Mouse (Mus musculus): ENCODE data around the gene Ccdc121. TPM values are rescaled to one million over a fixed set of nuclear protein-coding genes. Genes with fewer than 3 reads are reported as not detected.

The Ccdc121 gene
- polyA plus RNA-seq, 1 experiment from 2014 or later, result 0.34 TPM

- no peak overlapping the region for H3K9ac ChIP-seq
- H3K36me3 ChIP-seq, result no peaks in the 10 kb centered on the region
- H3K4me2 ChIP-seq, result no peak overlapping the region
- no peaks in the 10 kb centered on the region for H3K9me3 ChIP-seq (replicated peaks)
- no peak overlapping the region for H3K27ac ChIP-seq
- WGBS, result 93% methylated on average over 2 of the region's 2 CpGs
- ATAC-seq (replicated peaks; ENCODE audit: insufficient number of reproducible peaks, insufficient read depth, low FRiP score, low read depth), result no peak
- no peaks in the 10 kb centered on the region for H3K27me3 ChIP-seq
- no peaks in the 10 kb centered on the region for H3K4me1 ChIP-seq (replicated peaks)
- H3K4me3 ChIP-seq, result no peak overlapping the region
These were observed 7.8 kb downstream of the Ccdc121 start for GRCm38 (mm10) chr1:181503471-181503870.

- Histone ChIP-seq H3K36me3 (no peaks in the 10 kb centered on the region), H3K4me1 (replicated peaks) (no peaks in the 10 kb centered on the region), H3K9ac (no peak overlapping the region), H3K4me2 (no peak overlapping the region), H3K27ac (no peak overlapping the region), H3K27me3 (no peaks in the 10 kb centered on the region), H3K9me3 (replicated peaks) (no peaks in the 10 kb centered on the region), H3K4me3 (no peak overlapping the region)
- 72% methylated on average over 5 of the region's 5 CpGs for WGBS
- ATAC-seq (replicated peaks; ENCODE audit: insufficient number of reproducible peaks, insufficient read depth, low FRiP score, low read depth), result no peak
These were observed 26.6 kb downstream of the Ccdc121 start for GRCm38 (mm10) chr1:181484696-181485095.

GRCm38 (mm10) chr1:181476557-181476956, 34.7 kb downstream of the Ccdc121 start:
- H3K4me2 ChIP-seq, result no peak overlapping the region
- no peaks in the 10 kb centered on the region for H3K4me1 ChIP-seq (replicated peaks)
- H3K4me3 ChIP-seq, result no peak overlapping the region
- H3K9ac ChIP-seq, result no peak overlapping the region
- no peaks in the 10 kb centered on the region; the same call in 1 of the 2 replicates for H3K9me3 ChIP-seq (replicated peaks)
- H3K36me3 ChIP-seq, result no peaks in the 10 kb centered on the region
- ATAC-seq (replicated peaks; ENCODE audit: insufficient number of reproducible peaks, insufficient read depth, low FRiP score, low read depth), result no peak
- no peak overlapping the region for H3K27ac ChIP-seq
- H3K27me3 ChIP-seq, result no peaks in the 10 kb centered on the region
- 67% methylated on average over 6 of the region's 6 CpGs for WGBS

- no peak overlapping the region for H3K27ac ChIP-seq
- 57% methylated on average over 8 of the region's 8 CpGs for WGBS
- no peaks in the 10 kb centered on the region for H3K27me3 ChIP-seq
- H3K9me3 ChIP-seq (replicated peaks), result no peaks in the 10 kb centered on the region; the same call in 1 of the 2 replicates
- H3K4me2 ChIP-seq, result no peak overlapping the region
- H3K9ac ChIP-seq, result no peak overlapping the region
- H3K4me3 ChIP-seq, result no peak overlapping the region
- ATAC-seq (replicated peaks; ENCODE audit: insufficient number of reproducible peaks, insufficient read depth, low FRiP score, low read depth), result no peak
- H3K4me1 ChIP-seq (replicated peaks), result no peaks in the 10 kb centered on the region
- H3K36me3 ChIP-seq, result no peaks in the 10 kb centered on the region
These were observed 35.1 kb downstream of the Ccdc121 start for GRCm38 (mm10) chr1:181476141-181476540.

- Histone ChIP-seq H3K9me3 (replicated peaks) (no peaks in the 10 kb centered on the region; the same call in 1 of the 2 replicates), H3K36me3 (no peaks in the 10 kb centered on the region), H3K9ac (no peak overlapping the region), H3K4me3 (no peak overlapping the region), H3K4me1 (replicated peaks) (peaks cover 17% of the 10 kb centered on the region), H3K4me2 (no peak overlapping the region), H3K27me3 (no peaks in the 10 kb centered on the region), H3K27ac (no peak overlapping the region)
- no peak for ATAC-seq (replicated peaks; ENCODE audit: insufficient number of reproducible peaks, insufficient read depth, low FRiP score, low read depth)
- 73% methylated on average over 8 of the region's 8 CpGs for whole genome bisulfite sequencing
These were observed 41.8 kb downstream of the Ccdc121 start for GRCm38 (mm10) chr1:181469415-181469814.

- H3K9ac ChIP-seq, result no peak overlapping the region
- peak overlapping the region; percentile 27; the same call in 1 of the 2 replicates for H3K4me3 ChIP-seq
- no peaks in the 10 kb centered on the region for H3K36me3 ChIP-seq
- H3K4me2 ChIP-seq, result peak overlapping the region; percentile 54
- H3K27me3 ChIP-seq, result no peaks in the 10 kb centered on the region
- 86% methylated on average over 6 of the region's 6 CpGs for WGBS
- peaks cover 18% of the 10 kb centered on the region for H3K4me1 ChIP-seq (replicated peaks)
- peak overlapping the region; percentile 73; the same call in 1 of the 2 replicates for H3K27ac ChIP-seq
- H3K9me3 ChIP-seq (replicated peaks), result no peaks in the 10 kb centered on the region; the same call in 1 of the 2 replicates
- ATAC-seq (replicated peaks; ENCODE audit: insufficient number of reproducible peaks, insufficient read depth, low FRiP score, low read depth), result no peak
These were observed 44.0 kb downstream of the Ccdc121 start for GRCm38 (mm10) chr1:181467321-181467670.

GRCm38 (mm10) chr1:181466601-181467320, 44.5 kb downstream of the Ccdc121 start:
- Histone ChIP-seq H3K27ac (peak overlapping the region; percentile 73), H3K36me3 (no peaks in the 10 kb centered on the region), H3K4me1 (replicated peaks) (peaks cover 19% of the 10 kb centered on the region), H3K9ac (no peak overlapping the region), H3K4me2 (peak overlapping the region; percentile 54), H3K27me3 (no peaks in the 10 kb centered on the region), H3K9me3 (replicated peaks) (no peaks in the 10 kb centered on the region; the same call in 1 of the 2 replicates), H3K4me3 (peak overlapping the region; percentile 27)
- ATAC-seq (replicated peaks; ENCODE audit: insufficient number of reproducible peaks, insufficient read depth, low FRiP score, low read depth), result peak; percentile 69
- WGBS, result 28% methylated on average over 17 of the region's 17 CpGs

- Histone ChIP-seq H3K4me3 (no peak overlapping the region), H3K9ac (no peak overlapping the region), H3K9me3 (replicated peaks) (no peaks in the 10 kb centered on the region), H3K27ac (peak overlapping the region; percentile 73), H3K36me3 (no peaks in the 10 kb centered on the region), H3K4me2 (no peak overlapping the region), H3K27me3 (no peaks in the 10 kb centered on the region), H3K4me1 (replicated peaks) (peaks cover 19% of the 10 kb centered on the region)
- ATAC-seq (replicated peaks; ENCODE audit: insufficient number of reproducible peaks, insufficient read depth, low FRiP score, low read depth), result no peak
- 91% methylated on average over 6 of the region's 6 CpGs for WGBS
These were observed 45.2 kb downstream of the Ccdc121 start for GRCm38 (mm10) chr1:181466040-181466439.

GRCm38 (mm10) chr1:181465027-181465426, 46.2 kb downstream of the Ccdc121 start:
- no peak overlapping the region for H3K27ac ChIP-seq
- H3K9me3 ChIP-seq (replicated peaks), result no peaks in the 10 kb centered on the region
- no peaks in the 10 kb centered on the region for H3K36me3 ChIP-seq
- H3K27me3 ChIP-seq, result no peaks in the 10 kb centered on the region
- H3K4me2 ChIP-seq, result no peak overlapping the region
- H3K4me1 ChIP-seq (replicated peaks), result peaks cover 19% of the 10 kb centered on the region
- ATAC-seq (replicated peaks; ENCODE audit: insufficient number of reproducible peaks, insufficient read depth, low FRiP score, low read depth), result no peak
- 42% methylated on average over 5 of the region's 5 CpGs for WGBS
- H3K4me3 ChIP-seq, result no peak overlapping the region
- no peak overlapping the region for H3K9ac ChIP-seq

- 73% methylated on average over 6 of the region's 6 CpGs for WGBS
- peaks cover 19% of the 10 kb centered on the region for H3K4me1 ChIP-seq (replicated peaks)
- no peaks in the 10 kb centered on the region for H3K9me3 ChIP-seq (replicated peaks)
- H3K4me2 ChIP-seq, result no peak overlapping the region
- no peak overlapping the region for H3K9ac ChIP-seq
- ATAC-seq (replicated peaks; ENCODE audit: insufficient number of reproducible peaks, insufficient read depth, low FRiP score, low read depth), result no peak
- no peak overlapping the region for H3K27ac ChIP-seq
- no peaks in the 10 kb centered on the region for H3K36me3 ChIP-seq
- H3K27me3 ChIP-seq, result no peaks in the 10 kb centered on the region
- no peak overlapping the region for H3K4me3 ChIP-seq
These were observed 48.4 kb downstream of the Ccdc121 start for GRCm38 (mm10) chr1:181462906-181463179.

- Histone ChIP-seq H3K36me3 (no peaks in the 10 kb centered on the region), H3K27ac (no peak overlapping the region), H3K4me2 (no peak overlapping the region), H3K4me1 (replicated peaks) (peaks cover 16% of the 10 kb centered on the region), H3K27me3 (no peaks in the 10 kb centered on the region), H3K9me3 (replicated peaks) (no peaks in the 10 kb centered on the region), H3K4me3 (no peak overlapping the region), H3K9ac (no peak overlapping the region)
- WGBS, result 51% methylated on average over 8 of the region's 8 CpGs
- no peak for ATAC-seq (replicated peaks; ENCODE audit: insufficient number of reproducible peaks, insufficient read depth, low FRiP score, low read depth)
These were observed 49.0 kb downstream of the Ccdc121 start for GRCm38 (mm10) chr1:181462051-181462905.

Measured in heart, embryonic 15.5 days (tissue).